Mouse (Mus musculus): ENCODE data around the gene Tctn1.

DNA sequence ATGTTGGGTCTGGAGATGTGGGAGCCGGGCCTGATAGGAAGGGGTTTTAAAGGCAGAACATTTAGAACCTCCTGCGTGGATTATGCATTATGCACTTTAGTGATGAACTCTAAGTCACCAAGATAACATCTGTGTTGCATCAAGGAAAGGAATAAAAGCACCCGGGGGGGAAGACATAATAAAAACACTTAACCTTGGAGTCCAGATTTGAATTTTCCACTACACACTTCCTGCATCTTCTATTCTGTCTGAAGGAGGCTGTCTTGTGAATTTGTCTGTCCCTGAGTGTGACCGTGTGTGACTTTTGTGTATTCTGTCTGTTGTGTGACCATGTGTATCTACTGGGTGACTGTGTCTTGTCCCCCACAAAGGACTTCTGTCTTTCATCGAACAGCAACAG is 32.3 kb downstream of the Tctn1 start:
- TF ChIP-seq GATA1 (IDR thresholded peaks at IDR 0.05; ENCODE audit: borderline replicate concordance, low read length) (no peak), POLR2AphosphoS5 (IDR thresholded peaks at IDR 0.05; ENCODE audit: insufficient replicate concordance, low read depth, low read length) (no peak), CTCF (IDR thresholded peaks at IDR 0.05; ENCODE audit: low read depth, low read length) (no peak)
